Mouse (Mus musculus) MEL (cell line): ENCODE measurements around the gene Slc46a3. TPM values are rescaled to one million over a fixed set of nuclear protein-coding genes. Genes with fewer than 3 reads are reported as not detected.
A peak's percentile ranks its signal among the peaks of the same experiment; 100 is the strongest.

Source experiments
- DNase-seq: peaks from one replicate; pipeline ENCODE4 v3.0.0; 2011; ENCODE audit warnings: low read depth, low spot score
- H3K27ac ChIP-seq: 2 replicates; pipeline ENCODE4 v1.5.1; 2012; ENCODE audit warnings: low read depth, mild to moderate bottlenecking, control low read depth, low read length, moderate library complexity; ENCODE audit not compliant: control insufficient read depth
- H3K27me3 ChIP-seq, 2 experiments: fragments of 150-350 bp in 1 of 2; sonication (generic) in 1 of 2; 2 replicates each; pipeline ENCODE4 v1.6.1; 2012; ENCODE audit warnings: low read length in 2 of 2, mild to moderate bottlenecking in 2 of 2, improper control_type of control experiment in 1 of 2, moderate library complexity in 1 of 2; ENCODE audit not compliant: insufficient read depth in 2 of 2, control insufficient read depth in 1 of 2
- H3K36me3 ChIP-seq, 2 experiments: 2 replicates each; pipeline ENCODE4 v1.6.1; 2012 to 2014; ENCODE audit warnings: low read length in 2 of 2, improper control_type of control experiment in 1 of 2, inconsistent platforms in 1 of 2, mild to moderate bottlenecking in 1 of 2; ENCODE audit not compliant: insufficient read depth in 2 of 2, control insufficient read depth in 1 of 2
- H3K4me1 ChIP-seq, 2 experiments: fragments of 150-350 bp in 1 of 2; sonication (generic) in 1 of 2; 2 replicates each; pipeline ENCODE4 v1.6.1; 2012; ENCODE audit warnings: low read length in 2 of 2, improper control_type of control experiment in 1 of 2, mild to moderate bottlenecking in 1 of 2; ENCODE audit not compliant: insufficient read depth in 2 of 2, control insufficient read depth in 1 of 2
- H3K4me3 ChIP-seq, 2 experiments: fragments of 150-350 bp in 1 of 2; sonication (generic) in 1 of 2; 2 replicates each; pipeline ENCODE4 v1.5.1; 2012; ENCODE audit warnings: low read depth in 2 of 2, low read length in 2 of 2, mild to moderate bottlenecking in 2 of 2, moderate library complexity in 2 of 2, control low read depth in 1 of 2, improper control_type of control experiment in 1 of 2; ENCODE audit not compliant: control insufficient read depth in 1 of 2, insufficient read depth in 1 of 2
- H3K79me2 ChIP-seq: 2 replicates; pipeline ENCODE4 v1.6.1; 2012; ENCODE audit warnings: mild to moderate bottlenecking, low read length, moderate library complexity; ENCODE audit not compliant: control insufficient read depth, poor library complexity, insufficient read depth
- H3K9ac ChIP-seq: 2 replicates; pipeline ENCODE4 v1.6.1; 2012; ENCODE audit warnings: low read depth, mild to moderate bottlenecking, control low read depth, low read length, moderate library complexity; ENCODE audit not compliant: control insufficient read depth, poor library complexity, severe bottlenecking
- H3K9me3 ChIP-seq: fragments of 150-350 bp; sonication (generic); replicated peaks from 2 replicates; pipeline ENCODE4 v1.6.1; 2012; ENCODE audit warnings: mild to moderate bottlenecking, low read length, improper control_type of control experiment, moderate library complexity; ENCODE audit not compliant: insufficient read depth
- BHLHE40 ChIP-seq: IDR thresholded peaks from 2 replicates; pipeline ENCODE4 v1.6.1; 2012; ENCODE audit warnings: low read depth, mild to moderate bottlenecking, inconsistent platforms, low read length, improper control_type of control experiment, borderline replicate concordance
- CTCF ChIP-seq, 3 experiments: IDR thresholded peaks in 2 of 3; conservative IDR thresholded peaks in 1 of 3; 2 replicates each; pipeline ENCODE4 v1.5.1; 2011 to 2012; ENCODE audit warnings: low read length in 3 of 3, low read depth in 2 of 3, mild to moderate bottlenecking in 2 of 3, improper control_type of control experiment in 1 of 3, inconsistent platforms in 1 of 3, mixed read lengths in 1 of 3, moderate library complexity in 1 of 3; ENCODE audit not compliant: control insufficient read depth in 1 of 3, insufficient read depth in 1 of 3, poor library complexity in 1 of 3, severe bottlenecking in 1 of 3
- ELF1 ChIP-seq: IDR thresholded peaks from 2 replicates; pipeline ENCODE4 v1.6.1; 2014; ENCODE audit warnings: low read depth, mild to moderate bottlenecking, inconsistent platforms, low read length, improper control_type of control experiment, moderate library complexity
- EP300 ChIP-seq, 2 experiments: IDR thresholded peaks; 2 replicates each; pipeline ENCODE4 v1.6.1; 2011; ENCODE audit warnings: improper control_type of control experiment in 2 of 2, low read length in 2 of 2, low read depth in 1 of 2, mild to moderate bottlenecking in 1 of 2
- ETS1 ChIP-seq: IDR thresholded peaks from 2 replicates; pipeline ENCODE4 v1.6.1; 2012; ENCODE audit warnings: low read depth, mild to moderate bottlenecking, inconsistent platforms, low read length, improper control_type of control experiment, moderate library complexity
- GATA1 ChIP-seq: IDR thresholded peaks from 2 replicates; pipeline ENCODE4 v1.6.1; 2011; ENCODE audit warnings: low read depth, low read length, improper control_type of control experiment
- HCFC1 ChIP-seq: IDR thresholded peaks from 2 replicates; pipeline ENCODE4 v1.6.1; 2012; ENCODE audit warnings: low read depth, mild to moderate bottlenecking, inconsistent platforms, low read length, improper control_type of control experiment, moderate library complexity
- KAT2A ChIP-seq: conservative IDR thresholded peaks from 2 replicates; pipeline ENCODE4 v1.6.1; 2012; ENCODE audit warnings: low read depth, low read length, improper control_type of control experiment, inconsistent platforms
- MAFK ChIP-seq: IDR thresholded peaks from 2 replicates; pipeline ENCODE4 v1.6.1; 2011; ENCODE audit warnings: low read depth, mild to moderate bottlenecking, low read length, improper control_type of control experiment, borderline replicate concordance
- MAX ChIP-seq: IDR thresholded peaks from 2 replicates; pipeline ENCODE4 v1.6.1; 2011; ENCODE audit warnings: low read length, improper control_type of control experiment
- MAZ ChIP-seq: IDR thresholded peaks from 2 replicates; pipeline ENCODE4 v1.6.1; 2012; ENCODE audit warnings: low read depth, mild to moderate bottlenecking, inconsistent platforms, low read length, improper control_type of control experiment
- MXI1 ChIP-seq: IDR thresholded peaks from 2 replicates; pipeline ENCODE4 v1.6.1; 2011; ENCODE audit warnings: mild to moderate bottlenecking, low read depth, low read length, improper control_type of control experiment
- MYB ChIP-seq: IDR thresholded peaks from 2 replicates; pipeline ENCODE4 v1.6.1; 2011; ENCODE audit warnings: mild to moderate bottlenecking, low read depth, low read length, improper control_type of control experiment
- NELFE ChIP-seq: IDR thresholded peaks from 2 replicates; pipeline ENCODE4 v1.6.1; 2011; ENCODE audit warnings: low read depth, low read length, improper control_type of control experiment
- NRF1 ChIP-seq: IDR thresholded peaks from 2 replicates; pipeline ENCODE4 v1.6.1; 2014; ENCODE audit warnings: low read depth, mild to moderate bottlenecking, inconsistent platforms, low read length, improper control_type of control experiment, moderate library complexity; ENCODE audit not compliant: poor library complexity, insufficient read depth, severe bottlenecking
- POLR2AphosphoS2 ChIP-seq: IDR thresholded peaks from 2 replicates; pipeline ENCODE4 v1.6.1; 2011; ENCODE audit warnings: low read length, improper control_type of control experiment
- POLR2AphosphoS5 ChIP-seq: IDR thresholded peaks from 2 replicates; pipeline ENCODE4 v1.6.1; 2012; ENCODE audit warnings: low read depth, borderline replicate concordance, mild to moderate bottlenecking, inconsistent platforms, low read length, moderate library complexity, mixed read lengths
- RCOR1 ChIP-seq: IDR thresholded peaks from 2 replicates; pipeline ENCODE4 v1.6.1; 2012; ENCODE audit warnings: low read depth, mild to moderate bottlenecking, inconsistent platforms, low read length, improper control_type of control experiment
- SIN3A ChIP-seq: IDR thresholded peaks from 2 replicates; pipeline ENCODE4 v1.6.1; 2012; ENCODE audit warnings: low read length, improper control_type of control experiment, inconsistent platforms
- SMC3 ChIP-seq: IDR thresholded peaks from 2 replicates; pipeline ENCODE4 v1.6.1; 2011; ENCODE audit warnings: low read depth, low read length, improper control_type of control experiment
- TAL1 ChIP-seq: IDR thresholded peaks from 2 replicates; pipeline ENCODE4 v1.6.1; 2012; ENCODE audit warnings: mild to moderate bottlenecking, inconsistent platforms, low read length, moderate library complexity, mixed read lengths
- TBP ChIP-seq: IDR thresholded peaks from 2 replicates; pipeline ENCODE4 v1.8.0; 2011; ENCODE audit warnings: low read depth, low read length, improper control_type of control experiment
- TCF12 ChIP-seq: IDR thresholded peaks from 2 replicates; pipeline ENCODE4 v1.6.1; 2014; ENCODE audit warnings: low read depth, mild to moderate bottlenecking, inconsistent platforms, low read length, improper control_type of control experiment, moderate library complexity
- UBTF ChIP-seq: IDR thresholded peaks from 2 replicates; pipeline ENCODE4 v1.6.1; 2012; ENCODE audit warnings: low read depth, mild to moderate bottlenecking, inconsistent platforms, low read length, improper control_type of control experiment, moderate library complexity, borderline replicate concordance; ENCODE audit not compliant: insufficient read depth
- USF1 ChIP-seq: IDR thresholded peaks from 2 replicates; pipeline ENCODE4 v1.6.1; 2014; ENCODE audit warnings: low read depth, mild to moderate bottlenecking, inconsistent platforms, low read length, improper control_type of control experiment, moderate library complexity
- ZC3H11A ChIP-seq: IDR thresholded peaks from 2 replicates; pipeline ENCODE4 v1.6.1; 2012; ENCODE audit warnings: low read depth, mild to moderate bottlenecking, inconsistent platforms, low read length, improper control_type of control experiment
- ZMIZ1 ChIP-seq: IDR thresholded peaks from 2 replicates; pipeline ENCODE4 v1.6.1; 2012; ENCODE audit warnings: low read depth, mild to moderate bottlenecking, inconsistent platforms, low read length, improper control_type of control experiment, moderate library complexity
- ZNF384 ChIP-seq: IDR thresholded peaks from 2 replicates; pipeline ENCODE4 v1.6.1; 2012; ENCODE audit warnings: low read depth, mild to moderate bottlenecking, inconsistent platforms, low read length, improper control_type of control experiment
- polyA plus RNA-seq, 2 experiments: library from polyadenylated mRNA; stranded (reverse) in 1 of 2; unstranded in 1 of 2; fragments of >175 nt in 1 of 2; fragments of >200 nt in 1 of 2; gene quantifications; 2 replicates each; pipeline versions ENCODE4 v1.2.1 to v1.2.4; 2012; ENCODE audit warnings: low replicate concordance in 2 of 2, low read depth in 1 of 2; ENCODE audit not compliant: insufficient read length in 2 of 2, insufficient read depth in 1 of 2, missing spikeins in 1 of 2
- total RNA-seq: library from RNA; depleted of rRNA; stranded (reverse); fragments of 300-350 nt; gene quantifications from 2 replicates; pipeline ENCODE4 v1.2.3, GENCODE M21; 2012

Slc46a3 gene
- total and polyA plus RNA-seq, 3 experiments = 3.0 to 7.7 TPM; not detected in 1

DNA sequence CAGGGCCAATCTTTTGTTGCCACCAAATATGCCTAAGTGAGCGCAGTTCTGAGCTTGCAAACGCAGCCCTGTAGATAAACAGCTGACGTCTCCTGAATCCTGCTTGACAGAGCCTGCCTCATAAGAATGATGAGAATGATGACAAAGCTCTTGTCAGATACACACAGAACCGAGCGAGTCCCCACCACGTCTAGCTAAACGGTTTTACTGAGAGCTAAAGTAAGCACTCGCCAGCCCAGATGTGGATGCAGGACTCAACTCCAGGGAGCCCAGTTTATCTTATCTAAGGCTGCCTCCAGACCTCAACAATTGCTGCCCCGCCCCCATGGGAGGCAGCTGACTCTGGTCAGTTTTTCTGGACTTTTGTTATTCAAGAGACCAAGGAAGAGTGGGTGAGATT, 1.5 kb downstream of the Slc46a3 start:
- Histone ChIP-seq H3K4me3 (peak overlapping the region; percentile 74 to 87), H3K9me3 (no peaks in the 10 kb centered on the region), H3K4me1 (peaks cover 10 to 32% of the 10 kb centered on the region in 2 experiments), H3K9ac (no peak overlapping the region), H3K27me3 (no peaks in the 10 kb centered on the region), H3K36me3 (peaks cover 0 to 22% of the 10 kb centered on the region in 2 experiments; a peak in 2 of 4 replicates), H3K79me2 (no peaks in the 10 kb centered on the region), H3K27ac (peak overlapping the region; percentile 10; the same call in 1 of the 2 replicates)
- TF ChIP-seq UBTF (0 out of 2 replicates have a peak, but pooled peaks have one; percentile 50), TAL1 (peak; percentile 48), USF1 (no peak), POLR2AphosphoS2 (no peak), ELF1 (no peak), MAX (peak; percentile 38; the same call in 1 of the 2 replicates), GATA1 (peak; percentile 79), HCFC1 (peak; percentile 22; the same call in 1 of the 2 replicates), MYB (0 out of 2 replicates have a peak, but pooled peaks have one; percentile 17), MXI1 (peak; percentile 44; the same call in 1 of the 2 replicates), ZC3H11A (no peak), ETS1 (peak; percentile 89), SIN3A (peak; percentile 63), KAT2A (no peak), ZNF384 (no peak), NRF1 (no peak), CTCF (IDR thresholded peaks at IDR 0.05 in 2 of 3, conservative IDR thresholded peaks at IDR 0.05 in 1 of 3; ENCODE audit: control insufficient read depth in 1 of 3, insufficient read depth in 1 of 3, low read depth in 2 of 3, low read length in 3 of 3, poor library complexity in 1 of 3, severe bottlenecking in 1 of 3) (no peak), NELFE (no peak), EP300 (IDR thresholded peaks at IDR 0.05; ENCODE audit: low read depth in 1 of 2, low read length in 2 of 2) (peak; percentile 33 to 65; a peak in 3 of 4 replicates), MAZ (no peak), BHLHE40 (no peak), ZMIZ1 (no peak), SMC3 (no peak), TCF12 (peak; percentile 68), TBP (peak; percentile 46; the same call in 1 of the 2 replicates), RCOR1 (no peak), MAFK (no peak), POLR2AphosphoS5 (no peak)
- peak; percentile 84 for DNase-seq
